Mouse (Mus musculus) hematopoietic stem cell, adult 5-6 weeks (primary cell): ENCODE measurements around the gene Egfl8. TPM values are rescaled to one million over a fixed set of nuclear protein-coding genes. Genes with fewer than 3 reads are reported as not detected.

ENCODE experiments used
- ATAC-seq, 2 experiments: fragments of 125-278 bp in 1 of 2; replicated peaks in 1 of 2; 2 replicates each; pipeline ENCODE4 v1.8.0; 2016 to 2017; ENCODE audit warnings: inconsistent platforms in 2 of 2, mild to moderate bottlenecking in 2 of 2, moderate number of reproducible peaks in 2 of 2, low read depth in 1 of 2, moderate TSS enrichment in 1 of 2; ENCODE audit not compliant: low FRiP score in 2 of 2, poor library complexity in 2 of 2, severe bottlenecking in 2 of 2, insufficient read depth in 1 of 2, low TSS enrichment in 1 of 2
- total RNA-seq: library from RNA; stranded (forward); fragments of 172-1452, 232-1000 nt; gene quantifications from 2 replicates; pipeline ENCODE4 v1.2.3, GENCODE M21; 2017

Egfl8 gene
- total RNA-seq, 1 experiment from 2014 or later, result 4.5 TPM

DNA sequence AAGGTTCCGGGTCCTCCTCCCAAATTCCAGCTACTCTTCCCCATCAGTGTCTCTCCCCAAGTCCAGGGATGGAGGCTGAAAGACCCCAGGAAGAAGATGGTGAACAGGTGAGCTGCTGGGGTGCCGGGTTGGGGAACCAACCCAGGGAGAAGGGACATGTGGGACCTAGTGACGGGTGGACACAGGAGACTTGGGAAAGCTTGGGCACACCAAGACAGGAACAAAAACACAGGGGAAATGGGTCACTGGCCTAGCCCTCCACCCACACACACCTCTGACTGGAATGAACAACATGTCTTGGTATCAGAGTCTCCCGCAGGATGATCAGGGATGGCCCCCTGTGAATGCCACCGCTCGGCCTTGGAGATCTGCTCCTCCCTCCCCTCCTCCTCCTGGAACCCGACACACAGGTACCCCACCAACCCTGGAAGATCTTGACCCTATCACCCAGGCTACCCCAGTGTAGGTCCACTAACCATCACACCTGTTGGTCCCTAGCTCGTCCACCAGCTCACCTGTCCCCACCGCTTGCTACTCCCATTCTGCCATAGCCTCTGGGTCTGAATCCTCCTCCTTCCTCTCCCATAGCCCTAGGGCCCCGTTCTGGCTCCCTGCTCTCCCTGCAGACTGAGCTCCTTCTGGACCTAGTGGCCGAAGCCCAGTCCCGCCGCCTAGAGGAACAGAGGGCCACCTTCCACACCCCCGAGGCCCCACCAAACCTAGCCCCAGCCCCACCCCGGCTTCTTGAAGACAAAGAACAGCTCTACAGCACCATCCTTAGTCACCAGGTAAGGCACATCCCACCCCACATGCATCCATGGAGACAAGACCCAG is 25.4 kb downstream of the Egfl8 start:
- ATAC-seq, result no peak

DNA sequence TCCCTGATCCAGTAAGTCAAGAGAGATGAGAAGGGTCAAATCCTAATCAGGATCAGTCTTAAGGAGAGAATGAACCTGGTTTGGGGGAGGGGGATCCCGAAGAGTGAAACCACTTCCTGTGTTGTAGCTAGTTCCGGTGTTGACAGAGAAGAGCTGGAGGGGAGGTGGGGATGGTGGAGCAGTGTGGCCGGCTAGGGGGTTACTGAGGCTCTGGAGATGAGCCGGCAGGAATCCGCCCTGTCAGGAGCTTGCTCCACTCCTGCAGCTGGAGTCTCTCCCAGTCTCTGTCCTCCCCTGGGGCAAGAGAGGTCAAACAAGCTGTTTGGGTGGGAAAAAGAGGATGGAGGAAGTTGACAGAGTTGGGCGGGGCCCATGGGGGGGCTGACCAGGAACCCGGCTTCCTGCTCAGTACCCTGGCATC is 26.1 kb downstream of the Egfl8 start, which contains the start of gene Gpsm3:
TSS of gene Gpsm3 (plus strand) at position 126 of the 421 bp plus-strand sequence.
- ATAC-seq, result no peak; a peak in 1 of 4 replicates

DNA sequence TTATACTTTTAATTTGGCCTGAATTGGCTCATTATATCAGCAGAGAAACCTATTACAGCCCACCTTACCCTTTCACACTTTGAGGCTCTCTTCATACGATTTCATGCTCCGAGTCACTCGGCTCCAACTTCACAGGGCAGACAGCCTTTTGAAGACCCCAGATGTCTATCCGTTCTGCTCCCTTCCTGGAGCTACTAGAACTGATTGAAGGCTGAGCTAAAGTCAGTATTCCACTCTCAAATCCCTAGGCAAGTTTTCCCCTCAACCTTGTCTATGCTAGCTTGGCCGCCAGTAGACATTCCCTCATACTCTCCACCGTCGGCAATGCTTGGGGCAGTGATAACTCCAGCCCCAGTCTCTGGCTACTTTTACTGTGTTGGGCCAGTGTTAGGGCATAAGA is 26.6 kb downstream of the Egfl8 start:
- ATAC-seq, result no peak

DNA sequence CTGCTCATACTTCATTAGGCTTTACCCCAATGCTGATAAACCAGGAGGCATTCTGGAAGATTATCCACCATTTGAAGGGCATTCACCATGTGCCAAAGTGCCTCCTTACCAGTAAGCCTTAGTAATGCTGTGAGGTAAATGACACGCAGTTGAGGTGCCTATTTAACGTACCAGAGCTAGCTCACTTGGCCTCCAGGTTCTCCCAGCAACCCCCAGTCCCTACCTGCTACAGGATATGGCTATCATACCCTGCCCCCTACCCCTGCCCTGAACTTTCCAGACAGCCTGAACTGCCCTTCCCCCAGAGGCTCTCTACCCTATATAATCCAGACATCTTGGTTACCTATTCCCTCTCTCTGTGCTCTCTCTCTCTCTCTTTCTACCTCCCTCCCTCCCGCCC is 27.0 kb downstream of the Egfl8 start:
- no peak for ATAC-seq

DNA sequence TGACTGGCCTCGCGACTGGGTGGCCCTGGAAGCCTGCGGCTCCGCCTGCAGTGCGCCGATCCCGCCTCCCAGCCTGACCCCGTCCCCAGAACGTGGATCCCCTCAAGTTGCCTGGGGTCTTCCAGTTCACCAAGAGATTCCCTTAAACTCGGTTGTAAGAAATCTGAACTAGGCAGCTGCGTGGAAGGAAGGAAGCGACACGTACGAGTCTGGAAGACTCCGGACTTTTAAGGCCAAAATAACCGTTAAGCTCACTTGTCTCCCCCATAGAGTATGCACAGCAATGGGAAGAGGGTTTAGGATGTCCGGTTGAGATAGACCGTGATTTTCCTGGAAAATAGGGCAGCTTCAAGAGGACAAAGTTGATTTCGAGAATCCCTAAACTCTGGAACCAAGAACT is 28.0 kb downstream of the Egfl8 start:
- ATAC-seq, result no peak

DNA sequence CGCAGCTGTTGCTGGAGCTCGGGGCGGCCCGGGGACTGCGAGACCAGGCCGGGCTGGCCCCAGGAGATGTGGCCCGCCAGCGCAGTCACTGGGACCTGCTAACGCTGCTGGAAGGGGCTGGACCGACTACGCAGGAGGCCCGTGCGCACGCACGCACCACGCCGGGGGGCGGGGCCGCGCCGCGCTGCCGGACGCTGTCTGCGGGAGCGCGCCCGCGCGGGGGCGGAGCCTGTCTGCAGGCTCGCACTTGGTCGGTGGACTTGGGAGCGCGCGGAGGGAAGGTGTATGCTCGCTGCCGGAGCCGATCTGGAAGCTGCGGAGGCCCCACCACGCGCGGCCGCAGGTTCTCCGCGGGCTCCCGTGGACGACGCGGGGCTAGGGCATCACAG is 28.4 kb downstream of the Egfl8 start:
- peak; percentile 39 to 56 for ATAC-seq

DNA sequence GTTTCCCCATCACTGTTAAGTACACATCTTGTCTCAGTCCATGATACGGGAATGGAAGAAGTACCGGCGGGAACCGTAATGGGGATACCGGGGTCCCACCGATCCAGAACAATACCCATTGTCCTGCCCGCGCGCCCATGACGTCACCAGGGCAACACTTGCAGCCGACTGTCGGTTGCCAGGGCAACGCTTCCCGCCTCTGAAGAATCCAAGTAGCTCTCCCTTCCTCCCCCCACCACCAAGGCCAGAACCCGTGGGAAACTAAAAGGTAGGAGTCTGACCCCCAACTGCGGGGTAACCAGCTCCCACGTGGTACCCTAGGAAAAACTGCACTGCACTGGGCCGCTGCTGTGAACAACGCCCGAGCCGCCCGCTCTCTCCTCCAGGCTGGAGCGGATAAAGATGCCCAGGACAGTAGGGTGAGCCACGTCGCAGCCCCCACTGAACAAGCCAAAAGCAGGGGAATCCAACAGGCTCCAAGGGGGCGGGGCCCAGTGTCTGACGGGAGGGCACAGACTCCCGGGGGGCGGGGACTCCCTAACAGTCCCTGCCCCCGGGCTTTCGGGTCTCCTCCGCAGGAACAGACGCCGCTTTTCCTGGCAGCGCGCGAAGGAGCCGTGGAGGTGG is 28.9 kb downstream of the Egfl8 start:
- ATAC-seq, result peak; percentile 46 to 47; a peak in 3 of 4 replicates

DNA sequence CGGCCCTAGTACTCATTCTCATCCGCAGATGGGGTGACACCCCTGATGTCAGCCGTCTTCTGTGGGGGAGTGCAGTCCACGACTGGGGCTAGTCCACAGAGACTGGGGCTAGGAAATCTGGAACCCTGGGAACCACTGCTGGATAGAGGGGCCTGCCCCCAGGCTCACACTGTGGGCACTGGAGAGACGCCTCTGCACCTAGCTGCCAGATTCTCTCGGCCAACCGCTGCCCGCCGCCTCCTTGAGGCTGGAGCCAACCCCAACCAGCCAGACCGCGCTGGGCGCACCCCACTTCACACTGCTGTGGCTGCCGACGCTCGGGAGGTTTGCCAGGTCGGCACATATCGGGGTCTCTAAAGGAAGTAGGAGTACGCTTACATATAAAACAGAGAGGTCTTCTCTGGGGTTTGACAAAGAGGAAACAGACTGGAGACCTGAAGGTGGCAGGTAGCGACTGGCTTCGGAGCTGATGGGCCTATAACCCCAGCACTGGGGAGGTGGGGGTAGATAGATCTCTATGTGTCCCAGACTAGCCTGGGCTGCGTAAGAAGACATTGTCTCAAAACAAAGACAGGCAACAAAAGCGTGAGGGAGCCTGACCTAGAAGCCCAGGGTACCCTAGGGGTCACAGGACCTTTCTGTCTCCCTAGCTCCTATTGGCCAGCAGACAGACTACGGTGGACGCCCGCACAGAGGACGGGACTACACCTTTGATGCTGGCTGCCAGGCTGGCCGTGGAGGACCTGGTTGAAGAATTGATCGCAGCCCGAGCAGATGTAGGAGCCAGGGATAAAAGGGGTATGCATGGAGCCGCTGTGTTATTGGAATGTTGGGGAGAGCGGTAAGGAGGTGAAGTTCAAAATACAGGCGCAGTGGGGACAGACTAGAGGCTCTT is 29.6 kb downstream of the Egfl8 start:
- ATAC-seq, result no peak

DNA sequence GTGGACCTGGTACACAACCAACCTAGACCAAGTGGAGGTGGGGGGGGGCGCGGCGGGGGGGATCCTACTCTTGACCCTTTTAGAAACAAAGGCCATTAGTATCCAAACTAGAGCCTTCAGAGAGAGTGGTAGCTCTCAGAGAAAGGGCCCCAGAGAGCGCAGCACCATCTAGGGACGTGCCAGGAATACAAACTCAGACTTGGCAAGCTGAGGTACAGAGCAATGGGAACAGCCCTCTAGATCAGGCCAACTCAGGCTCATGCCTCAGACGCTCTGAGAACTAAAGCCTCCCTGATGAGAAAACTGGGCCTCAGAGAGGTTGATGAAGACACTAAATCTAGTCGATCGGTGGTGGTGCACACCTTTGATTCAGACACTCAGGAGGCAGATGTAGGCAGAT is 30.6 kb downstream of the Egfl8 start:
- ATAC-seq, result no peak

DNA sequence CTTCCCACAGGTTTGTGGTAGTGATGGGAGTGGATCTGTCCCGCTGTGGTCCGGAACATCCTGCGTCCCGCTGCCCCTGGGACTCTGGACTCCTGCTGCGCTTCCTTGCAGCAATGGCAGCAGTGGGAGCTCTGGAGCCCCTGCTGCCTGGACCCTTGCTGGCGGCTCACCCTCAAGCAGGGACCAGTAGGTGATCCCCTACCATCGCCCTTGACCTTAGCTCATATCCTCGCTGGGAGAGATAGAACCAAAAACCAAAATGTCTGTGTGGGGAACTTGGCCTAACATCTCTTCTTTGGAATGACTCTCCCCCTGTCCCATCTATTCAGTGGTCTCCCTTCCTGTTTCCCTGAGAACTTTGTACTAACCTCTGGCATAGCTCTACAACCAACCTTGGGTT is 32.0 kb downstream of the Egfl8 start:
- no peak for ATAC-seq

DNA sequence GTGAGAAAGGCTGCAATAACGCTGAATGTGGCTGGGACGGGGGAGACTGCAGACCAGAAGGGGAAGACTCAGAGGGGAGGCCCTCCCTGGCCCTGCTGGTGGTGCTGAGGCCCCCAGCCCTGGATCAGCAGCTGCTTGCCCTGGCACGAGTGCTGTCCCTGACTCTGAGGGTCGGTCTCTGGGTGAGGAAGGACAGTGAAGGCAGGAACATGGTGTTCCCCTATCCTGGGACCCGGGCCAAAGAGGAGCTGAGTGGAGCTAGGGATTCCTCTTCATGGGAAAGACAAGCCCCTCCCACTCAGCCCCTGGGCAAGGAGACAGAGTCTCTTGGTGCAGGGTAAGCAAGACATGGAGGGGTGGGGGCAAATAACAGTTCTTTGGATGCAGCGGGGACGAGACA is 32.4 kb downstream of the Egfl8 start:
- ATAC-seq, result no peak

DNA sequence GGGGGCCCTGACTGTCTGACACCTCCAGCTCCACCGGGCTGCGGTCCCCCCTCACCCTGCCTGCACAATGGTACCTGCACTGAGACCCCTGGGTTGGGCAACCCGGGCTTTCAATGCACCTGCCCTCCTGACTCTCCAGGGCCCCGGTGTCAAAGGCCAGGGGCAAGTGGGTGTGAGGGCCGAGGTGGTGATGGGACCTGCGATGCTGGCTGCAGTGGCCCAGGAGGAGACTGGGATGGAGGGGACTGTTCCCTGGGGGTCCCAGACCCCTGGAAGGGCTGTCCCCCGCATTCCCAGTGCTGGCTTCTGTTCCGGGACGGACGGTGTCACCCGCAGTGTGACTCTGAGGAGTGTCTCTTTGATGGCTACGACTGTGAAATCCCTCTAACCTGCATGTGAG is 33.2 kb downstream of the Egfl8 start:
- no peak for ATAC-seq

DNA sequence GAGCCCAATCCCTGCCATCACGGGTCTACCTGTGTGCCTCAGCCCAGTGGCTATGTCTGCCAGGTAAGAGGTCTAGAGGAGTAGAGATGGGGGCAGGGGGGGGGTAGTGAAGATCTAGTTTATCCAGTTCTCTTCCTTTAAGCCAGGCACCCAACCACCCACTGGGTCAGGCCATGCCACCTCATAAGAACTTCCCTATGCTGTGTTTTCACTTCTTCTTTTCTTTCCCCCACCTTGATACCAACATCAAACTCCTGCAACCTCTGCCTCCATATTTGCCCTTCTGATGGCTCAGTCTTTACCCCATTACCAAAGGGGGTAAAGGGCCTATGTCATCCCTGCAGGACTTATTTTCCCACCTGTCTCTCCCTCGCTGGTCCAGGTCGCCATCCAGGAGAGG is 37.7 kb downstream of the Egfl8 start:
- ATAC-seq, result 0 out of 4 replicates have a peak, but pooled peaks of 1 of the 2 experiments have one; percentile 27

DNA sequence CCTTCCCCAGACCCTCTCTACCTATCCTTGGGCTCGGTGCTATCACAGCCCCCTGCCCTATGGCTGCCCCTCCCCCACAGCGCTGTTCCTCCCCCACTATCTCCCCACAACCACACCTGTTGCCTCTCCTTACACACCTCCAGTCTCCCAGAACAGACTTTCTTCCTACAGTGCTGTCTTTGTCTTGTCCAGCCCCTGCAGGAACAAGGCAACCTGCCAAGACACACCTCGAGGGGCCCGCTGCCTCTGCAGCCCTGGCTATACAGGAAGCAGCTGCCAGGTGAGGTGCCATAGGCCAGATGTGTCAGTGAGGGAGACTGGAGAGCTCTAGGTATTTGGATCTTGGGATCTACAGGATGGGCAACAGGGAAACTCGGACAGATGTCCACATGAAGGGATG is 39.2 kb downstream of the Egfl8 start:
- ATAC-seq, result no peak

DNA sequence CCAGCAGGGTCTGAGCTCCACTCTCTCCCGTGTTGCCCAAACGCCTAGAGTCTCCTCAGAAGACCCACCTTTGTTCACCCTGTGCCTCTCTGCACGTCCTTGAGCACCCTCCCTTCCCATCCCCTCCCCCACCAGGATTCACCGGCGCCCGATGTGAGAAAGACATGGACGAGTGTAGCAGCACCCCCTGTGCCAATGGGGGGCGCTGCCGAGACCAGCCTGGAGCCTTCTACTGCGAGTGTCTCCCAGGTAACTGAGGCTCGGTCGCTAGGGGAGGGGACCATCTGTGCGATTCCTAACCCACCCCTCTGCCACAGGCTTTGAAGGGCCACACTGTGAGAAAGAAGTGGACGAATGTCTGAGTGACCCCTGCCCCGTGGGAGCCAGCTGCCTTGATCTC is 43.4 kb downstream of the Egfl8 start:
- ATAC-seq, result no peak

DNA sequence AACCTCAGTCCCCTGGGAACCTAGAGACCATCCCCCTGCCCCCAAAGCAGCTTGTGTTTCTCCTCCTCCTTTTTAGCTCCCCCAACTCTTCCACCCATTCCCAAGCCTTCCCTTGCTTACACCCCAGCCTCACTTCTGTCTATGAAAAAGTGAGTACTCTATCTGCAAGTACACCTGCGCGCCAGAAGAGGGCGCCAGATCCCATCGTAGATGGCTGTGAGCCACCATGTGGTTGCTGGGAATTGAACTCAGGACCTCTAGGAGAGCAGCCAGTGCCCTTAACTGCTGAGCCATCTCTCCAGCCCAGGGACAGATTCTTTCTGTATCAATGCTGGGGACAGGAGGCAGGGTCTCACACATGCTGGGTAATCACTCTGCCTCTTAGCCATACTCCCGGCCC is 43.9 kb downstream of the Egfl8 start:
- no peak for ATAC-seq

DNA sequence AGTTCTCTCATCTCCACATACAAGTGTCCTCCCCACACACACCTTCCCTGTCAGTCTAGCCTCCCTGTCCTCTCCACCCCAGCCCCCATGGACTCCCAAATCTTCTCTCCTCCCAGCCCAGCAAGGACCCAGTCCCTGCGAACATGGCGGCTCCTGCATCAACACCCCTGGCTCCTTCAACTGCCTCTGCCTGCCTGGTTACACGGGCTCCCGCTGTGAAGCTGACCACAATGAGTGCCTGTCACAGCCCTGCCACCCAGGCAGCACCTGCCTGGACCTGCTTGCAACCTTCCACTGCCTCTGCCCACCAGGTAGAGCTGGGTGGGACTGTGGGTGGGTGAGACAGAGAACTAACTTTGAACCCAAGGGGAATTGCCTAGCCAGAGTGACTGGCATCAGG is 45.9 kb downstream of the Egfl8 start:
- ATAC-seq, result no peak

DNA sequence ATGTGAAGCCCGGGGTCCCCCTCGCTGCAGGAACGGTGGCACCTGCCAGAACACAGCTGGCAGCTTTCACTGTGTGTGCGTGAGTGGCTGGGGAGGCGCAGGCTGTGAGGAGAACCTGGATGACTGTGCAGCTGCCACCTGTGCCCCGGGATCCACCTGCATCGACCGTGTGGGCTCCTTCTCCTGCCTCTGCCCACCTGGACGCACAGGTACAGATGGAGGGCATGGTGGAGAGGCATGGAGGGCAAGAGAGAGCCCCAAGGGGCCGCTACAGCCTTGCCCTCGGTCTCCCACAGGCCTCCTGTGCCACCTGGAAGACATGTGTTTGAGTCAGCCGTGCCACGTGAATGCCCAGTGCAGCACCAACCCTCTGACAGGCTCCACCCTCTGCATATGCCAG is 47.4 kb downstream of the Egfl8 start:
- no peak for ATAC-seq
